Mouse (Mus musculus) ES-Bruce4 (cell line): Measurements from ENCODE around the gene E130114P18Rik. TPM values are rescaled to one million over a fixed set of nuclear protein-coding genes. Genes with fewer than 3 reads are reported as not detected.
A peak's percentile ranks its signal among the peaks of the same experiment; 100 is the strongest.

Experiments
- H3K27ac ChIP-seq: 2 replicates; pipeline ENCODE4 v1.5.1; 2012; ENCODE audit warnings: low read length, inconsistent platforms; ENCODE audit not compliant: insufficient read depth
- H3K27me3 ChIP-seq: 2 replicates; pipeline ENCODE4 v1.6.1; 2012; ENCODE audit warnings: mild to moderate bottlenecking, low read length, inconsistent platforms; ENCODE audit not compliant: control insufficient read depth, poor library complexity, insufficient read depth, severe bottlenecking
- H3K36me3 ChIP-seq: 2 replicates; pipeline ENCODE4 v1.6.1; 2012; ENCODE audit warnings: inconsistent platforms, mild to moderate bottlenecking, low read length, moderate library complexity; ENCODE audit not compliant: control insufficient read depth, poor library complexity, insufficient read depth, severe bottlenecking
- H3K4me1 ChIP-seq: one replicate; pipeline ENCODE4 v1.8.1; 2011; ENCODE audit warnings: low read length; ENCODE audit not compliant: control insufficient read depth, insufficient read depth
- H3K4me3 ChIP-seq: 2 replicates; pipeline ENCODE4 v1.5.1; 2011; ENCODE audit warnings: low read depth, mild to moderate bottlenecking, low read length
- H3K9ac ChIP-seq: 2 replicates; pipeline ENCODE4 v1.6.1; 2012; ENCODE audit warnings: low read depth, mild to moderate bottlenecking, inconsistent platforms; ENCODE audit not compliant: poor library complexity, severe bottlenecking
- H3K9me3 ChIP-seq: replicated peaks from 2 replicates; pipeline ENCODE4 v1.6.1; 2012; ENCODE audit warnings: mild to moderate bottlenecking, low read length, inconsistent platforms; ENCODE audit not compliant: control insufficient read depth, poor library complexity, insufficient read depth, severe bottlenecking
- CTCF ChIP-seq: IDR thresholded peaks from one replicate; pipeline ENCODE4 v1.8.1; 2011; ENCODE audit warnings: low read depth, low read length
- EP300 ChIP-seq: IDR thresholded peaks from 2 replicates; pipeline ENCODE4 v1.6.1; 2011; ENCODE audit warnings: low read depth, low read length; ENCODE audit not compliant: insufficient read depth
- POLR2A ChIP-seq: IDR thresholded peaks from one replicate; pipeline ENCODE4 v1.8.1; 2011; ENCODE audit warnings: low read length; ENCODE audit not compliant: insufficient read depth
- polyA plus RNA-seq: library from polyadenylated mRNA; stranded (reverse); fragments of >200 nt; gene quantifications from 2 replicates; pipeline ENCODE4 v1.2.4, GENCODE M21; 2011; ENCODE audit warnings: low read depth; ENCODE audit not compliant: missing spikeins, insufficient read depth, insufficient read length

E130114P18Rik gene
- polyA plus RNA-seq, 1 experiment = not detected

DNA sequence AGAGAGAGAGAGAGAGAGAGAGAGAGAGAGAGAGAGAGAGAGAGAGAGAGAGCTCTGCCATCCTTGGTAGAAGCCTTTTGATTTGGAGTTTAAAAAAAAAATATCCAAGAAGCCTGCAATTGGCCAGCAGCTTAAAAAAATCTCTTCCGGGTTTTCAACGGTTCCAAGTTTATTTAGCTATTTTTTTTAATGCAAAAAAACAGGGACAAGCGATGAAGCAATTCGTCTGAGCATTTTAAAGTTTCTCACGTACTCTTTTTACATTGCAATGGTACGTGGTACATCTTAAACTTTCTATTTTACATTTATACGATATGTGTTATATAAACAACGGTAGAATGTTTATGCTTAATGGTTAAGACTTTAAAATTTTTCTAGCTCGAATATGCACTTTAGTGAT lies 5.2 kb downstream of the E130114P18Rik start, which contains the start of gene Nfia:
Gene Nfia (plus strand): TSS at position 94 of the 400 bp plus-strand sequence.
- Histone ChIP-seq H3K27ac (no peak within 1 kb of the TSS), H3K27me3 (peaks cover 23% of the 10 kb centered on the region), H3K9ac (peak within 1 kb of the TSS; percentile 46)

DNA sequence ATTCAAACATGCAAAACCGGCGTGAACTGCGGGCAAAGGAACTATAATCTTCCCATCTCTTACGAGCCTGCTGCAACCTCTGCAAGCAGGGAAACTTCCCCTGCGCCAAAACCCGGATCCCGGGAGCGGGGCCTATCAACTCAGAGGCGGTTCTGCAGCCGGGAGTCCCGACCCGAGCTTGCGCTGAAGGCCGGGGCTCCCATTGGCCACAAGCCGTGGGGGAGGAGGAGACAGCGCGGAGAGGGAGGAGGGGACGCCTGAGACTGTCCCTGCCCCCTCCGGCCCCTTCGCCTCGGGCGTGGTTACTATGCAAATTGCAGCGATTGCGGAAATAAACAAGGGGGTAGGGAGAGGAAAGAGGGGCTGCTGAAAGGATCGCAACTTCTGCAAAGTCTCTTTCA lies 5.8 kb downstream of the E130114P18Rik start:
- peak overlapping the region; percentile 46; the same call in 1 of the 2 replicates for H3K9ac ChIP-seq
- H3K4me1 ChIP-seq = no peaks in the 10 kb centered on the region
- H3K27ac ChIP-seq = no peak overlapping the region
- peak overlapping the region; percentile 86 for H3K4me3 ChIP-seq
- no peak for TF ChIP-seq POLR2A
- no peak; the same call in 1 of the 2 replicates for TF ChIP-seq EP300
- TF ChIP-seq CTCF = no peak
- peaks cover 19% of the 10 kb centered on the region for H3K27me3 ChIP-seq
- no peaks in the 10 kb centered on the region for H3K9me3 ChIP-seq
- H3K36me3 ChIP-seq = no peaks in the 10 kb centered on the region

More for the DNA sequence above, 5.2 kb downstream of the E130114P18Rik start, which contains the start of gene Nfia:
- Histone ChIP-seq H3K4me1 (no peaks in the 10 kb centered on the region), H3K36me3 (no peaks in the 10 kb centered on the region), H3K4me3 (peak within 1 kb of the TSS; percentile 86), H3K9me3 (no peaks in the 10 kb centered on the region)
- no peak for TF ChIP-seq POLR2A
- no peak for TF ChIP-seq CTCF

DNA sequence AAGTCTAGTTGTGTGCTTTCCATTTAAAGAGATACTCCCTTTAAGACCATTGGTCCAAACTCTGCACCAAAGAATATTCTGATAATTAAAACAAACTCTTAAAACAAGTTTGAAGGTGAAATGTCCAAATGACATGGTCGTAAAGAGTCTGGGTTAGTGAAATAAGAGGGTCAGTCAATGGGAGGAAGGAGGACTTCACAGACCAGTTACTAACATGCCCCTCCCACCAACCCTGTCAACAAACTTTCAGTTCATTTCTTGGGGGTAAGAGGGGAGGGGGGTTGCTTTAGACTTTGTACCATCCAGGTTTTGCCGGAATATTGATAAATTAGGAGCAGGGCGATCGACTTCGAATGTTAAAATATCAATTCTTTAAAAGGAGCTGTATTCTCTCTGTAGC lies 6.5 kb downstream of the E130114P18Rik start:
- H3K36me3 ChIP-seq = no peaks in the 10 kb centered on the region
- TF ChIP-seq CTCF = no peak
- H3K9ac ChIP-seq = peak overlapping the region; percentile 46
- H3K9me3 ChIP-seq = no peaks in the 10 kb centered on the region
- H3K4me1 ChIP-seq = no peaks in the 10 kb centered on the region
- peak overlapping the region; percentile 80; the same call in 1 of the 2 replicates for H3K4me3 ChIP-seq
- H3K27me3 ChIP-seq = peaks cover 13% of the 10 kb centered on the region
- no peak overlapping the region for H3K27ac ChIP-seq

DNA sequence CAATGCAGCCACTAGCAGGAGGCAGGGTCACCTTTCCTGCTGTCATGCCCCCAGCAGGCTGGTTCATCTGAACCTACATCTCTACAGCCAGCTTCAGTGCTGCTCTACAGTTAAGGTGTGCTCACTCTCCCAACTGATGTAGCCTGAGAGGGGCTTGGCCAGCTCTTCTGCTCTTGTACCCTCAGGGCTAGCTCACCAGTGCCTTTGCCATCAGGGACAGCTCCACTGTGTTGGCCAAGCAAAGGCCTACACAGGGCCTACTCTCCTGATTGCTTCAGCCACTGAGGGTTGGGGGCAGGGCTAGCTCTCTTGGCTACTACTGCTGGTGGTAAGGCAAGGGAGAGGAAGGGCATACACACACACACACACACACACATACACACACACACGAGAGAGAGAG lies 8.0 kb downstream of the E130114P18Rik start:
- Histone ChIP-seq H3K36me3 (no peaks in the 10 kb centered on the region), H3K4me1 (no peaks in the 10 kb centered on the region), H3K27ac (no peak overlapping the region), H3K4me3 (no peak overlapping the region), H3K27me3 (peaks cover 4% of the 10 kb centered on the region), H3K9ac (no peak overlapping the region), H3K9me3 (no peaks in the 10 kb centered on the region)
- TF ChIP-seq POLR2A (no peak), CTCF (no peak), EP300 (no peak)

DNA sequence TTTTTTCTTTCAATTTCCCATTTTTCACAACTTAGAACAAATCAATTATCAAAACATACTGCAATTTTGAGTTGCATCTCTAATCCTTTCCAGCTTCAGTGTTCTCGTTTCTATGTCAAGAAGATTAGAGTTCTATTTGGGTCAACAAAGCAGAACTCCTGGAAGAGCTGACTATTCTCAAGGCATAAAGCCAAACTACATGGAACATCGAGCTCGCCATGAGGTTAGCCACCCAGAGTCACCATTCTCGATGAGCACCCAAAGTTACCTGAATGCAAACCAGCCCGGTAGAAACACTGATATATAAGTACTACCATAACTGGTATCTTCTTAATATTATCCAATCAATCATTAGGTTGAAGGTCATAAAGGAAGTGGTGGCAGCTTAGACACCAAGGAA lies 10.4 kb downstream of the E130114P18Rik start:
- no peaks in the 10 kb centered on the region for H3K4me1 ChIP-seq
- no peak overlapping the region for H3K9ac ChIP-seq
- no peaks in the 10 kb centered on the region for H3K27me3 ChIP-seq
- no peak for TF ChIP-seq CTCF
- TF ChIP-seq POLR2A = no peak
- TF ChIP-seq EP300 = no peak
- H3K27ac ChIP-seq = no peak overlapping the region
- H3K9me3 ChIP-seq = no peaks in the 10 kb centered on the region
- H3K36me3 ChIP-seq = no peaks in the 10 kb centered on the region
- no peak overlapping the region for H3K4me3 ChIP-seq

DNA sequence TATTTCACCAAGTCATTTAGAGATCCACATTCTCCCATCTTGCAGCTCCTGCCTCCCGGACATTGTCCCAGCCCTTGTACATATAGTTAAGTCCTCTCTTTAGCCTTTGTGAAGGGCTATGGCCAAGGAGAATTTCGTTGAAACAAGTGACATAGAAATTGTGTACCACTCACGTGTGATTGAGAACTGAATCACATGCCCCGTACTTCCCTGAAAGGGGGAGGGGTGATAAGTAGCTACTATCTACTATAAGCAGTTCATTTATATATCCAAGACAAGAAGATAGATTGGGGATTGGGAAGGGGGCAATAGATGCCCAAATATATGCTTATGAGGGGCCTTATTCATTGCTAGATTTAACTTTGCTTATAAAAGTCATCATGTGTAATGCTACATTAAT lies 10.9 kb downstream of the E130114P18Rik start:
- Histone ChIP-seq H3K9me3 (no peaks in the 10 kb centered on the region), H3K27me3 (no peaks in the 10 kb centered on the region), H3K4me1 (no peaks in the 10 kb centered on the region), H3K36me3 (no peaks in the 10 kb centered on the region), H3K4me3 (no peak overlapping the region), H3K27ac (no peak overlapping the region), H3K9ac (no peak overlapping the region)
- no peak for TF ChIP-seq POLR2A
- TF ChIP-seq CTCF = no peak
- no peak for TF ChIP-seq EP300
